Mouse (Mus musculus) hindbrain, postnatal 0 days (tissue): ENCODE results near the gene Ect2. TPM values are rescaled to one million over a fixed set of nuclear protein-coding genes. Genes with fewer than 3 reads are reported as not detected.

Source experiments
- ATAC-seq: fragments of 200-750 bp; cut with Nextera tagmentation; 2 replicates; pipeline ENCODE4 v1.8.0; 2017; ENCODE audit warnings: mild to moderate bottlenecking, moderate TSS enrichment, moderate library complexity
- DNase-seq: peaks from one replicate; pipeline ENCODE4 v3.0.0-alpha.2; 2015; ENCODE audit warnings: low spot score
- H3K27ac ChIP-seq: fragments of 300-500 bp; sonication (generic); 2 replicates; pipeline ENCODE4 v1.5.1; 2014; ENCODE audit warnings: mild to moderate bottlenecking
- H3K27me3 ChIP-seq: fragments of 300-500 bp; sonication (generic); 2 replicates; pipeline ENCODE4 v1.6.1; 2014; ENCODE audit warnings: low read length, mixed read lengths; ENCODE audit not compliant: insufficient read depth
- H3K36me3 ChIP-seq: fragments of 300-500 bp; sonication (generic); 2 replicates; pipeline ENCODE4 v1.6.1; 2014; ENCODE audit warnings: low read length, mixed read lengths; ENCODE audit not compliant: insufficient read depth
- H3K4me1 ChIP-seq: fragments of 300-500 bp; sonication (generic); 2 replicates; pipeline ENCODE4 v1.6.1; 2014; ENCODE audit warnings: antibody characterized with exemption, low read length, mixed read lengths; ENCODE audit not compliant: insufficient read depth
- H3K4me2 ChIP-seq: fragments of 300-500 bp; sonication (generic); 2 replicates; pipeline ENCODE4 v1.6.1; 2014; ENCODE audit warnings: low read depth, mild to moderate bottlenecking, low read length, moderate library complexity, mixed read lengths
- H3K4me3 ChIP-seq: fragments of 300-500 bp; sonication (generic); 2 replicates; pipeline ENCODE4 v1.5.1; 2014; ENCODE audit warnings: low read length
- H3K9ac ChIP-seq: fragments of 300-500 bp; sonication (generic); replicated peaks from 2 replicates; pipeline ENCODE4 v1.6.1; 2014; ENCODE audit warnings: mild to moderate bottlenecking, low read length, moderate library complexity, mixed read lengths
- H3K9me3 ChIP-seq: fragments of 300-500 bp; sonication (generic); 2 replicates; pipeline ENCODE4 v1.6.1; 2016; ENCODE audit warnings: low read length, mixed read lengths
- CTCF ChIP-seq: IDR thresholded peaks from 2 replicates; pipeline ENCODE4 v1.5.1; 2016; ENCODE audit warnings: antibody characterized with exemption, control low read depth, low read depth
- WGBS: fragments of 180-500 bp; shearing (Covaris S2); extraction: QIAGEN DNeasy Blood & Tissue Kit; methylation state at CpG from one replicate; pipeline ENCODE4 v1.1.7; 2014; 5-methylcytosine and 5-hydroxymethylcytosine counted together
- polyA plus RNA-seq: library from polyadenylated mRNA; unstranded; fragments of >200 nt; fragmentation: Nextera tagmentation; extraction: Ambion mirVana; gene quantifications from 2 replicates; pipeline ENCODE4 v1.2.1, GENCODE M21; 2015
- total RNA-seq: library from RNA; depleted of rRNA; stranded (reverse); fragments of >200 nt; gene quantifications from 2 replicates; pipeline ENCODE4 v1.2.3, GENCODE M21; 2014

Gene Ect2
- total and polyA plus RNA-seq, 2 experiments from 2014 or later = 6.3 to 10.0 TPM

DNA sequence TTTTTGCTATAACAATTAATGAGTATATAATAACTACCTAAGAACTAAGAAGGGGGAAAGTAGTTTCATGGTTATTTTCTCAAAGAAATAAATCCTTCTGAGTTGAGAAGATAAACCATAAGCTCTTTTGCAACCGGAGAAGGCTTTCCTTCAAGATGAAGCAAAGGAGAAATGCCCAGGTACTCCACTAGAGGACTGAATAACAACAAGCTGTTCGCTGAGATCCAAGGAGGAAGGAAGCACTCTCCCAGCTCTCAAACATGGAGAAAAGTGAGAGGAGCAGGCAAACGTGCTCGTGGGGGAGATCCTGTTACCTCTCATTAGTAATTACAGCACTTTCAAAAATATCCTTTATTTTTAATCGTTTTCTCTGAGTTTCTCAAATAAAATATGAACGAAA is 46.5 kb downstream of the Ect2 start:
- H3K9ac ChIP-seq = no peak overlapping the region
- ATAC-seq = no peak
- no peaks in the 10 kb centered on the region for H3K27me3 ChIP-seq
- no peaks in the 10 kb centered on the region for H3K36me3 ChIP-seq
- H3K4me3 ChIP-seq = no peak overlapping the region
- no peaks in the 10 kb centered on the region for H3K4me1 ChIP-seq
- TF ChIP-seq CTCF = peak; percentile 60
- WGBS = 79% methylated on average over 6 of the region's 6 CpGs
- no peaks in the 10 kb centered on the region for H3K9me3 ChIP-seq
- DNase-seq = peak; percentile 54
- H3K27ac ChIP-seq = no peak overlapping the region
- no peak overlapping the region for H3K4me2 ChIP-seq

DNA sequence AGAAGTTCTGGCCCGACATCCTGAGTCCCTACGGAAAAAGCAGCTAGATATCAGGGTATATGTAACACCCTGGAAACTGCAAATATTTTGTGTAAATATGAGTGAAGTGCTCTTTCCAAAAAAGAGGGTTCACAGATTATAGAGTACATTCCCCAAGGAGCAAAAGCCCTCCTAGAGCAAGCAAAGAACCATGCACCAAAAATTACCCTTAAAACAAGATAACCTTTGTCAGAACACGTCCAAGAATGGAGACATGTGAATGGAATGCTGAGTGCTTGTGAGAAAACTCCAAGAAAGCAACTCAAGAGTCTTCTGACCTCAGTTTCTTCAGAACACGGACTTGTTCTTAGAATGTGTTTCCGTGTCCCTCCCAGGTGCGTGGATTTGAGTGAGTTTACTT is 50.7 kb downstream of the Ect2 start:
- H3K27ac ChIP-seq = no peak overlapping the region
- ATAC-seq = no peak
- no peak overlapping the region for H3K4me3 ChIP-seq
- TF ChIP-seq CTCF = no peak
- H3K27me3 ChIP-seq = no peaks in the 10 kb centered on the region
- no peaks in the 10 kb centered on the region for H3K4me1 ChIP-seq
- no peaks in the 10 kb centered on the region for H3K9me3 ChIP-seq
- H3K4me2 ChIP-seq = no peak overlapping the region
- H3K9ac ChIP-seq = no peak overlapping the region
- H3K36me3 ChIP-seq = no peaks in the 10 kb centered on the region
- WGBS = 93% methylated on average over 6 of the region's 6 CpGs
- no peak for DNase-seq

DNA sequence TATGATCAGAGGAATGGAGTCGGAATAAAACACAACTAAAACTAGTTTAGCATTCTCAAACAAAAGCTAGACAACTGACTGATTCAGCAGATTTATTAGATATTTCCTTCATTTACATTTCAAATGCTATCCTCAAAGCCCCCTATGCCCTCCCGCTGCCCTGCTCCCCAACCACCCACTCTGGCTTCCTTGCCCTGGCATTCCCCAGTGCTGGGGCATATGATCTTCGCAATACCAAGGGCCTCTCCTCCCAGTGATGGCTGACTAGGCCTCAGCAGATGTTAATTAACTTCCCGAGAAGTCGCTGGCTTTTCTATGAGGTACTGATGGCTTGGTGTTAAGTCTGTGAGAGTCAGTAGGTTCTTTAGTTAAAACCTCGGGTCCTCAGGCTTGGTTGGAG is 55.0 kb downstream of the Ect2 start:
- Histone ChIP-seq H3K9ac (no peak overlapping the region), H3K4me1 (no peaks in the 10 kb centered on the region), H3K27ac (no peak overlapping the region), H3K27me3 (no peaks in the 10 kb centered on the region), H3K4me2 (no peak overlapping the region), H3K4me3 (no peak overlapping the region), H3K36me3 (no peaks in the 10 kb centered on the region), H3K9me3 (no peaks in the 10 kb centered on the region)
- no peak for TF ChIP-seq CTCF
- ATAC-seq (no peak), DNase-seq (no peak)
- whole genome bisulfite sequencing = 91% methylated on average over 6 of the region's 6 CpGs

DNA sequence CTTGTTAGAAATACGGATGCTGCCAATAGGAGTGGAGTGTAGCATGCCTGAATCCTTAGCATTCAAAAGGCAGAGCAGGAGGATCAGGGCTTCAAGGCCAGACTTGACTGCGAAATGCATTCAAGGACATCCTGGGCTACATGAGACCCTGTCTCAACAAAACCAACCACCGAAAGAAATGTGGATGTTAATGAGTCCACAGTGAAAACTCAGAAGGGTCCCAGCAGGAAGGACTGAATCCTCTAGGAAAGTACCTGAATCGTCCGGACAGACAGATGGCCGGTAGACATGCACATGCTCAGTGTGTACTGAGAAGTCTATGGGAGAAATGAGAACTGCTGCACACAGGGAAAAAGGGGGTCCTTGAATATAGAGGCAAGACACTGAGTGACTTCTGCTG is 67.5 kb downstream of the Ect2 start:
- Histone ChIP-seq H3K36me3 (no peaks in the 10 kb centered on the region), H3K27me3 (no peaks in the 10 kb centered on the region), H3K9me3 (no peaks in the 10 kb centered on the region), H3K4me2 (no peak overlapping the region), H3K27ac (no peak overlapping the region), H3K4me1 (no peaks in the 10 kb centered on the region), H3K4me3 (no peak overlapping the region), H3K9ac (no peak overlapping the region)
- no peak for DNase-seq
- ATAC-seq = no peak
- WGBS = 95% methylated on average over 6 of the region's 6 CpGs
- no peak for TF ChIP-seq CTCF

DNA sequence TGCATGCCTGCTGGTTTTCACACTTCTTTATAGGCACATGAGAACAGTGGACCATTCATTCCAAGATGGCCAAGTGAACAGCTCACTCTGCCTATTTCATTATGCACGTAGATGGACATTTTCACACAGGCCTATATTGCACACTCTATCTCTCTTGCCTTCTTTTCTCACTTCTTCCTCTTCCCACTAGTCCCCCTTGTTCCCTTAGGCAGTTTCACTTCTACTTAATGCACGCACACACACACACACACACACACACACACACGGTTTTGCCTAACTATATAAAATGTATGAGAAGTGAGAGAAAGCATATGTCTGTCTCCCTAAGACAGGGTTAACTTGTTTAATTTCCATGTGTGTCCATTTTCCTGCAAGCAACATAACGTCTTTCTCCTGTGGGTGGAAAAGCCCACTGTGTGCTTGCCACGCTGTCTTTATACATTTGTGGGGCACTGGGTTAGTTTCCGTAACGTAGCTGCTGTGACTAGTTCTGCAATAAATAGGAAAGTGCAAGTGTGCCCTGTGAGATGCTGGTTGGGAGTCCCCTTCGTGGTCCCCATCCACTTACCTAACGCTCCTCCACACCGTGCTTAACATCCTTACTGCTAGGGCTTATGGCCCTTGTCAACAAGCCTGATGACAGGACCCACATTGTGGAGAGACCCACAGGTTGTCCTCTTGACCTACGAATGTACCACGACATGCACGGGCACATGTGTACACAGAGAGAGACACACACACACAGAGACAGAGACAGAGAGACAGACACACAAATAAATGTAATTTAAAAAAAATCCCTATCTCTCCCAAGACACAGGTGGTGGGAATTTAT is 72.2 kb downstream of the Ect2 start:
- WGBS = 87% methylated on average over 13 of the region's 13 CpGs

DNA sequence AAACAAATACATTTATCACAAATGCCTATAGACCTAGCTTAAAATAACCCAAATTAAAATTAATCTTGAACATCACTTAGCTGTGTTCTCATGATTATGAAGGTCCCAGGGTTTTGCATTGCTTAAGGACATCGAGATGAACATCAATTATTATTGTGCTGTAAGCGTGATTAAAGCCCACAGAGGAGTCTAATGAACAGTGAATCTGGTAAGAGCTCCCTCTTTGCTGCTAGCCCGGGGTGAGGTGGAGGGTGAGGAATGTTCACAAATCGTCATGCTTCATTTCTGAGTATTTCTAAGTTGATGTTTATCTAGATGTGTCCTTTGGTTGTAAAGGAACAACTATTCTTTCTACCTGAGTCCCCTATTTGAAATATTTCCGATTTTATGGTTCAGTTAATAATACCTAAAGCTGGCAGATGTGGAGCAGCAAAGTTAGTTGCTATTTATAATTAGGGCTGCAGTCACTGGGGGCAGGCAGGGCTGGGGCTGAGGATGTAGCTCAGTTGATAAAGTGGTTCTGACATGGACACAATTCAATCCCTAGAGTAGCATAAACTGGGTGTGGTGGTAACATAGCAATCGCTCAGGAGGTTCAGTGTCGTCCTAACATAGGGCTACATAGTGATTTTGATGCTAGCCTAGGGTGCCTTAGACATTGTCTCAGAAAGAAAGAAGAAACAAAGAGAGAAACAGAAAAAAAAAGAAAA is 73.5 kb downstream of the Ect2 start:
- no peak overlapping the region for H3K4me2 ChIP-seq
- H3K9me3 ChIP-seq = no peaks in the 10 kb centered on the region
- no peaks in the 10 kb centered on the region for H3K27me3 ChIP-seq
- WGBS = 68% methylated on average over 7 of the region's 7 CpGs
- no peak overlapping the region for H3K27ac ChIP-seq
- H3K4me1 ChIP-seq = no peaks in the 10 kb centered on the region
- TF ChIP-seq CTCF = no peak
- ATAC-seq (no peak), DNase-seq (no peak)
- H3K9ac ChIP-seq = no peak overlapping the region
- no peak overlapping the region for H3K4me3 ChIP-seq
- no peaks in the 10 kb centered on the region for H3K36me3 ChIP-seq

More for the DNA sequence above, 72.2 kb downstream of the Ect2 start:
- Histone ChIP-seq H3K36me3 (no peaks in the 10 kb centered on the region), H3K4me2 (no peak overlapping the region), H3K27ac (no peak overlapping the region), H3K9me3 (no peaks in the 10 kb centered on the region), H3K4me1 (no peaks in the 10 kb centered on the region), H3K4me3 (no peak overlapping the region), H3K9ac (no peak overlapping the region), H3K27me3 (no peaks in the 10 kb centered on the region)
- no peak for ATAC-seq
- TF ChIP-seq CTCF = no peak
- DNase-seq = no peak

DNA sequence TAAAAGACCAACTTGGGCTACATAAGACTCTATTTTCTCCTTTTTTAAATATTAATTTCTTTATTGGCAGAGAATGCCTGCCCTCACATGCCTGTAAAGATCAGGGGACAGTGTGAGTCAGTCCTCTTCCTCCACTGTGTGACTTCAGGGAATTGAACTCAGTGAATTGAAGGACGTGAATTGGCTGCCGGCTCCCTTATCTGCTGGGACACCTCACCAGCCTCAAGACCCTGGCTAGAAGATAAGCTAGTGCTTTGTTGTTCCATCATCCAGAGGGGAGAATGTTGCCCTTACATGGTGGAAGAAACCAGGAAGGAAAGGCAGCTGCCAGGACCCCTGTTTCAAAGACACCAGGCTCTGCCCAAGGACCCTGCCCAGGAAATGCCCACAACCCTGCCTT is 79.8 kb downstream of the Ect2 start:
- Histone ChIP-seq H3K36me3 (no peaks in the 10 kb centered on the region), H3K27me3 (no peaks in the 10 kb centered on the region), H3K9me3 (no peaks in the 10 kb centered on the region), H3K27ac (no peak overlapping the region), H3K4me2 (no peak overlapping the region), H3K4me3 (no peak overlapping the region), H3K4me1 (no peaks in the 10 kb centered on the region), H3K9ac (no peak overlapping the region)
- TF ChIP-seq CTCF = no peak
- ATAC-seq (no peak), DNase-seq (no peak)
- WGBS = 87% methylated on average over 2 of the region's 2 CpGs
